Mouse (Mus musculus) spleen, postnatal 4 days (tissue): ENCODE data around the gene Rnf39.
A peak's percentile ranks its signal among the peaks of the same experiment; 100 is the strongest.

Experiments
- DNase-seq, 2 experiments: peaks; one replicate each; pipeline ENCODE4 v3.0.0; 2022; ENCODE audit warnings: low spot score in 2 of 2

The Rnf39 gene

DNA sequence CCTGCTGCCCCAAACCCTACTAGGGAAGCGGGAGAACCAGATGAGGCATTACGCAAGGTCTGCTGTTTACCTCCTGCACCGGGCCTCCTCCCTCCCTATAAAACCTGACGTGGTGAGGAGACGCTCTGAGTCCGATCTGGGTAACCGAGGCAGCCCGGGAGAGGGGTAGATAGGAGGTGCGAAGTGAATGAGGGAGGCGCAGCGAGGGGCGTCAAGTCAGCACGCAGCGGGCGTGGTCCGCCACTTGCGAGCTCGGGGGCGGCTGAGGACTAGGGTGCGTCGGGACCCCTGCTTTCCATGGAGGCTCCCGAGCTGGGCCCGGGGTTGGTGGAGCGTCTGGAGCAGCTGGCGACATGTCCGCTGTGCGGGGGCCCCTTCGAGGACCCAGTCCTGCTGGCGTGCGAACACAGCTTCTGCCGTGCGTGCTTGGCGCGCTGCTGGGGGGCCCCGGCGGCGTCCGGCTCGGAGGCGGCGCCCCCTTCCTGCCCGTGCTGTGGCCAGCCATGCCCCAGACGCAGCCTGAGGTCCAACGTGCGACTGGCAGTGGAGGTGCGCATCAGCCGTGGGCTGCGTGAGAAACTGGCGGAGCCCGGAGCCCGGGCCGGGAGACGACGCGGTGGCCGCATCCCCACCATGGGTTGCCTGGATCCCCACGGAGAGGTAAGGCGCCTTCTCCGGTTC lies at the start of gene Rnf39:
Gene Rnf39 (plus strand): TSS at position 128 of the 681 bp plus-strand sequence.
- DNase-seq, result no peak

DNA sequence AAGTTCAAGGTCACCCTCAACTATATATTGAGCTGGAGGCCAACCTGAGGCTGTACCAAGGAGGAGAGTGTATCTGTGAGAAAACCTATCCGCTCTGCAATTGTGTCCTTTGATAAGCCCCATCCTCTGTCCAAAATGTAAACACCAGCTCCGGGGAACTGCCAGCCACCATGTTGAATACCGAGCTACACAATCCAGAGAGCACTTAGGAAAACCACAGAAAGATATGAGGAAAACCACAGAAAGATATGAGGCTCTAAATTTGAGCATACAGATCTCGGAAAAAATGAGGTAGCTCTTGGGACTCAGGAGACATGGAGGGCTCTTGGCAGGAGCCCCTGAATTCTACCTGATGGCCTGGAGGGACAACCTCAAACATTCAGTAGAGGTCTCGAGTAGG lies 49.3 kb upstream of the Rnf39 start:
- DNase-seq, result no peak

DNA sequence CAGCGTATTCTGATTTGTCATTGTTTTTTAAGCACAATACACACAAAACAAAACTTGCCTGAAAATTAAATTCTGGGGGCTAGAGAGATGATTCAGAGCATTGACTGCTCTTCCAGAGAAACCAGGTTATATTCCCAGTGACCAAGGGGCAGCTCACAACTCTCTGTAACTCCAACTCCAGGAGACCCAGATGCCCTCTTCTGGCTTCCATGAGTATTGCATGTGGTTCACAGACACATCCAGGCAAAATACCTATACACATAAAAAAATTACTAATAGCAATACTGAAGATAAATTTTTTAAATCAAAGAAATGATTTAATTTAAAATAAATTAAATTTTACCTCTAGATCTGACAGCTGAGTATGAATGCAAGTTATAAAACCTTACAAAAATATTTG lies 46.1 kb upstream of the Rnf39 start:
- peak in 1 of 2 experiments; percentile 30 for DNase-seq

DNA sequence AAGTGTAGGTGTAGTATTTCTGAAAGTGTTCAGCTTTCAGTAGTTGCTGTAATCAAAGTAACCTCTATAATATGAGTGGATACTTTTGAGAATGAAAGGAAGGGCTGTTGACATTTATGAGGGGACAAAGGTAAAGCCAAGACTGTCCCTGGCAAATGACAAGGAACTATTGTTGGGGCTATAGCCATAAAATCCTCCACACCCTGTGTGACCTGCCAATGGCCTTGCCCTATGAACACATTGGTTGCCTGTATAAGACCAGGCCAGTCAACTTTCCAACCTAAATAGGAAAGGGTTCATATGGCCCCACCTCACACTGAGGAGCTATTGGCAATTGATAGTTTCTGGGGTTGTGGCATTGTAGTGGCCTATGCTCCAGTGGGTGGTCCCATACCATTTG lies 45.7 kb upstream of the Rnf39 start:
- no peak for DNase-seq

DNA sequence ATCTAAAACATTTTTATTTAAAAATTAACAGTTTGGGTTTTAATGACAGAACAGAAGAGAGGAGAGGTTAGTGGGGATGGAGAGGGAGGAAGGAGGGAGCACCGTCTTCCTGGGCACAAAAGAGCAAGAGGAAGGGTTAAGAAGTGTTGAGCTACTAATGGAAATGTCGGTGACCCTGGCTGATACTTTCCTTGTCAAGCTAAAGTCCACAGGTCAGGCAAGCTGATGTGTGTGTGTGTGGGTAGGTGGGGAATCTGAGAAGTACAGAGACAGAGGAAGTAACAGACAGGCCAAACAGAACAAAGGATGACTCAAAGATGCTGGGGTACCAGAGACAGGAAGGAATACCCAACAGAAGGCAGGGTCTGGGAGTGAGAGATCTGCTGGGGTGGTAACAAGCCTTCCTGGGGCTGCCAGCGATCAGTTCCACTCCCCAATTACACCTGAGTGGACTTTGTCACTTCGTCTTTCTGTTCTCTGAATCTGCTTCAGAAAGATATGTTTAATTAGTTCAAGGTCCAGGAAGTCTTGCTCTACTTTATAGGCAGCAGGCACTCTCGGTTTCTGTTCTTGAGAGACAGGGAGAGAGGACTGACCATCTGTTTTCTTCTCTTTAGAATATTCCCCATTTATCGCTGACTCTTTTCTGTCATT lies 45.0 kb upstream of the Rnf39 start, which contains the start of gene Trim31:
Gene Trim31 (plus strand): TSS at position 567 of the 654 bp plus-strand sequence.
- no peak for DNase-seq

DNA sequence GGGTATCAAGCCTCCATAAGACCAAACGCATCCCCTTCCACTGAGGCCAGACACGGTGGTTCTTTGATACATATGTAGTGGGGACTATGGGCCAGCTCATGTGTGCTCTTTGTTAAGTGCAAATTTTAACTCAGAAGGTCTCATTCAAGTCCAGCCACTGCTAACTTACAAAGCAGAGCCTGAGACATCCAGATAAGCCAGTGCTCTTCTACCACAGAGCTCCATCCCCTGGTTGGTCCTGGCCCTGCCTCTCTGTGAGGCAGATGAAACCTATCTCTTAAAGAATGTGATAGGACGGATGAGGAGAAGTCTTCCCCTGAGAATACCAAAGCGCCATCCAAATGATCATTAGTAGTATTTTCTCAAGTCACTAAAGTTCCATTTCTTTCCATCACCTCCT lies 43.3 kb upstream of the Rnf39 start:
- DNase-seq, result no peak

DNA sequence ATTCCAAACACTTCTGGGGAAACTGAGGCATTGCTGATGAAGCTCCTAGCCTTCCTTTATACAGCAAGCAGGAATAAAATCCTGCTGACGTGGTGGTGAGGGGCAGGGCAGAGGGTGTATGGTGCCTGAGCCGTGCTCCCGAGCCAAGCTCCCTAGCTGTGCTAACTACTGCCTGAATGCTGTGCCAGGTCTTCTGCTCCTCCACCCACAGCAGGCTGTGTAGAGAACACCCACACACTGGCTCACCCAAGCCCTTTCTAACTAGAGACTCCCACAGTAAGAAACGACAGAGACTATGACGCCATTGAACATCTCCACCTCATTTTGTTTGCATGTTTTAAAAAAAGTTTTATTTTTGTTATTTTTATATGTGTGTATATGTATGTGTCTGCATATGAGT lies 42.7 kb upstream of the Rnf39 start:
- DNase-seq, result no peak

DNA sequence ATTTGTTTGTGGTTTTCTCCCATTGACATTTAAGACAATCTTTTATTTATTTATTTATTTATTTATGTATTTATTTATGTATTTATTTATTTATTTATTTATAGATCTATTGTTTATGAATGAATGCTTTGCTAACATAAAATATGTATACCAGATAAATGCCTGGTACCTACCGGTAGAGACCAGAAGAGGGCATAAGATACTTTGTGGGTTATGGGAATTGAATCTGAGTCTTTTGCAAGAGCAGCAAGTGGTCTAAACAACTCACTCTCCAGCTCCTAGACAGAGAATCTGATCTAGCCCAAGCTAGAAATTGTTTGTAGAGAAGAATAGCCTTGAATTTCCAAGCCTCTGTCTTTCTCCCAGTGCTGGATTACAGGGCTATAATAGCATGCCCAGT lies 42.0 kb upstream of the Rnf39 start:
- no peak for DNase-seq

DNA sequence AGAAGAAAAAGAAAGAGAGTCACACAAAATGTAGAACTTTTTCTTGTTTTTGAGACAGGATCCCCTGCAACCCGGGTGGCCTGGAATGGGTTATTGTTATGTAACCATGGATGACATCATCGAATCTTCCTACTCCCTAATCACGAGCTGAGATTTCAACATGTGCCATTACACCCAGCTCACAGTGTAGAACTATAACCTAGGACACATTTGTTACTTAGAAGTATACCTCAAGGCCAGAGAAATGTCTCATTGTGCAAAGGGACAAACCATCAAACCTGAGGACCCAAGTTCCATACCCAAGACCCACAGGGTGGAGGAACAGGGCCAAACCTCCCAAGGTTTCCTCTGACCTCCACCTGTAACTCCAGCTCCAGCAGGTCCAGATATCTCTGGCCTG lies 39.1 kb upstream of the Rnf39 start:
- no peak for DNase-seq

DNA sequence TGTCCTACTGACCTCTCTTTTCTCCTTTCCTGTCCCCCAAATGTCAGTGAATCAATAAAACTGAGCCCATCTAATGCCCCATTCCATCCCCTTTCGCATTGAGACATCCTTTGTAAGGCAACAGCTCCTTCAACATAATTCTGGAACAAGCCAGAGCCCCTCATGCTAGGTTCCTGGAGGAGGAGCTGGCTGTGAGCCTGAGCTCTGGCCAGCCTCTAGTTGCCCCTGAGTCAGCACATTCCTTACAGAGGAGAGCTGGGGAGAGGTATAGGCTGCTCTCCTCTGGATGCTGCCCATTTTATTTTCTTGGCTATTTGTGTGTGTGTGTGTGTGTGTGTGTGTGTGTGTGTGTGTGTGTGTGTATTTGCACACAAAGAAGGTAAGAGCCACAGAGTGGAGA lies 34.5 kb upstream of the Rnf39 start:
- no peak for DNase-seq

DNA sequence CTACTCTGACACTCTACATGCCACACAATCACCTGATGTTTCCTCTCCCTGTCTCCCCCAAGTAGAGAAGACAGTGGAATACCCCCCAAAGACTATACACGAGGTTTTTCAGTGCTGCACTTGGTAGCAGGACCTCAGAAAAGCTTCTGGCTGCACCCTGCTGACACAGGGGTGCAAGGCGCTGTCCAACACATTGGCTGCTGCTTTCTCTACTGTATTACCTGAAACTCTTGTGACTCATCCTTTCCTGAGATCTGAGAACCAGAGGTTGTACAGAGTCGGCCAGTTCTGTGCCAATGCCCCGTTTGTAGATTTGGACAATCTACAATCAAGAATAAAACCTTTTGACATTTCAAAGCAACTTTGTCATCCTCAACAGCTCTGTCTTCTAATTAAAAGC lies 32.9 kb upstream of the Rnf39 start:
- DNase-seq, result no peak

DNA sequence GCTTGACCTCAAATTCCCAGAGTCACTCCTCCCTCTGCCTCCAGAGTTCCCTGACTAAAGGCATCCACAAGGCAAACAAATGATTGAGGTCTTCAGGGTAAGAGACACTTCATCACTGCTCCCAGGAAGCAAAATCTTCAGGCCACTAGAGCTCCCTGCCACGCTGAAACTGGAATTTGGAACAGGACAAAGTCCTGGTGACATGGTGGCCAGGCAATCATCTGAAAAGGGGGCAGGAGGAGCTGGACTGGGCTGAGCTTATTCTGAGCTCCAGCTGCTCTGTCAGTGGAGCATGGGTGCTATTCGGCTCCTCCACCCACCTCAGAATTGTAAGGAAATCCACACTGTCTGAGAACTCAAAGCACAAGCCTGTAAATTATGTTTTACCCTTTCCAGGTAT lies 30.7 kb upstream of the Rnf39 start:
- DNase-seq, result no peak

DNA sequence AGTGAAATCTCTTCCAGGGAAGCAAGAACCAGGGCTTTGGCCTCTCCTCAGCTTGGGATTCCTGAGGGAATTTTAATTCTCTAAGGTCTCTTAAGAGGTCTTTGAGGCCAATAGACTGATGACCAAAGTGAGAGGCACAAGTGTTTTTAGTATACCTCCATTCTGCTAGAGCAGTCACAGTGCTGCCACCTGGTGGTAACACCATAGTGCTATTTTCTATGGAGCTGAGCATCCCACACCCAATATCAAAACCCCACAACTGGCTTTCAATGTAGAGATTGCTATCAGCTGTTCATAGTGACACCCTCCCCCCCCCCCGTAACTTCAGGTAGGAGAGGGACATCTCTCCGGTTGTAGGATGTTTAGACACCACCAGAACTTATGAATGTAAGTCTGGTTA lies 28.6 kb upstream of the Rnf39 start:
- DNase-seq, result peak; percentile 68 to 88

DNA sequence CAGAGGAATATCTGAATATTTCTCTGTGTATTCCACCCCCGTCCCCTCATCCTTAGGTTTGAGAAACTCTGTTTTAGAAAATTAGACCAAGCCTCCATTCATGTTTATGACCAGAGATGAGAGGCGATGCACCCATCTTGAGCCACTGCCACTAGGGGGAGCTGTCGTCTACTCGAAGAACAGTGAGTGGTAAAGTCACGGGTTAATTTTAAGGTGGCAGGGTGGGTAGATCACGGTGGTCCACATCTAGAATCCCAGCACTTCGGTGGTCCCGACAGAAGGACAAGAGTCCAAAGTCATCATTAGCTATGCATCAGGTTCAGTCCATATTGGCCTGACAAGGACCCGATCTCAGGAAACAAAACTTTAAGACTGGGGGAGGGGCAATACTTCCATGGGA lies 27.6 kb upstream of the Rnf39 start:
- DNase-seq, result peak; percentile 51 to 87

DNA sequence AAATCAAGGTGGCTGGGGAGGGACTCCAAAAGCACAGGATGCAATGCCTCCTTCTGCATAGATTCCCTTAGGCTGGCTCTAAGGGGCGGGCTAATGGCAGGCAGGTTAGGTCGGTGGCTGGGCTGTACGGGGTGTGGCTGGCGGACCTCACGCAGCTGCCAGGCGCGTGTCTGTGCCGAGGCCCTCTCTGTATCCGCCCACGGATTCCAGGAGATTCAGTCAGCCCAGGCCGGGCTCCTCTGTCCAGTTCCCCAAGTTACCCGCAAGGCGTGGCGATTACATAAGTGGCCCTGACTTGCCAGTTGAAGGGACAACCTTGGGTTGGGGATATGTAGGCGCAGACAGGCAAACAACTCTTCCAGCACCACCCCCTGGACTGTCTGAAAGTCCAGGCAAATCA lies 22.5 kb upstream of the Rnf39 start:
- DNase-seq, result no peak

DNA sequence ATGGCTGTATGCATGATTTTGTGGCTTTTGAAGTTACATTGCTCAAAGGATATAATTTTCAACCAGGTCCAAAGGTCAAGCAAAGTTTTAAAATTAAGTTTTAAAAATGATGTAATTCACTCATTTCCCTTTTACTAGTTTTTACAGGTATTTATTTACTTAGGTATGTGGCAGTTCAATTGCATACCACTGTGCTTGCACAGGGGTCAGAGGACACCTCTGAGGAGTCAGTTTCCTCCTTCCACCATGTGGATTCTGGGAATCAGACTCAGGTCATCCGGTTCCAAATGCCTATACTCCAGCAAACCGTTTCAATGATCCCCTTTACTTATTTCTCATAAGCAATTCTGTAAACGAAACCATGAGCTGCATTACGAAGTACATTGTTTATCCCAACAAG lies 20.0 kb upstream of the Rnf39 start:
- DNase-seq, result no peak

DNA sequence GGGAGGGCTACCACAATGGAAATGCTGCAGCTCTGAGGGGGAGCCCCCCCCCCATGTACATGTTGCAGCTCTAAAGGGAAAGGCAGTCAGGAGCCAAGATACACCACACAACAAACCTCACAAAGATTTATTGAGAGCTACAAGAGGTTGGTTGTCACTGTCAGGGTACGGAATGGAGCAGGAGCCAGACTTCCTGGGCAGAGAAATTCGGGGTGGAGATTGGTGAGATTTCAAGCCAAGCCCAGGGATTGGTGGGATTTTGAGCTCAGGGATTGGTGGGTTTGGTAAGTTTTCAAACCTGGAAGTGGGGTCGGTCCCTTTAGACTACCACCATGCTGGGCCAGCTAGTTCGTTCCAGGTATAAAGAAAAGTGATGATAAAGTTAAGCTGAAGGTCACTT lies 19.2 kb upstream of the Rnf39 start:
- no peak for DNase-seq

DNA sequence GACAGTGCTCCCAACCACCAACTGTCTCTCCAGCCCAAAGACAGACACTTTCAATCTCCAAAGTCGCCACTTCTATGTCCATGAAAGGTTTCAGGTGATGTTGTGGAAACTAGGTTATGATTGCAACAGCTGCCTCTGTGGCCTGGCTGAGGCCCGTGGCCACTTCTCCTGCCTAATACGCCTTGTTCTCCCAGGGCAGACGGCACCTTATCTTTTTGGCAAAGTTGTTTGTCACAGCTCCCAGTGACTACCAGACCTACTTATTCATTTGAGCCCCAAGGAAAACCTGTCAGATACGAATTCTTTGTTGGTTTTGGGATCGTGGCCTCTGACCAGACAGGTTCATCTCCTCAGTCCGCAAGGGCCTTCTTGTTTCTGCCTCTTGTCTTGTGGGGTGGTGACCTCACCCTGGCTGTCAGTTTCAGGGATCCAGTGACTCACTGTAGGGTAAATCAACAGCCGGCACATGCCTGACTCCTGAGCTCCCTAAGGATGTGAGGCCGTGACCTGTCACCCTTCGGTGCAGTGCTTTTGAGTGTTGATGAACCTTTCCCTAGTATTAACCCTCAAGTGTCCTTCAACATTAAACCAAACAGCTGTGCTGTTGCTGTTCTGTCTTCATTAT lies 15.1 kb upstream of the Rnf39 start:
- DNase-seq, result no peak

DNA sequence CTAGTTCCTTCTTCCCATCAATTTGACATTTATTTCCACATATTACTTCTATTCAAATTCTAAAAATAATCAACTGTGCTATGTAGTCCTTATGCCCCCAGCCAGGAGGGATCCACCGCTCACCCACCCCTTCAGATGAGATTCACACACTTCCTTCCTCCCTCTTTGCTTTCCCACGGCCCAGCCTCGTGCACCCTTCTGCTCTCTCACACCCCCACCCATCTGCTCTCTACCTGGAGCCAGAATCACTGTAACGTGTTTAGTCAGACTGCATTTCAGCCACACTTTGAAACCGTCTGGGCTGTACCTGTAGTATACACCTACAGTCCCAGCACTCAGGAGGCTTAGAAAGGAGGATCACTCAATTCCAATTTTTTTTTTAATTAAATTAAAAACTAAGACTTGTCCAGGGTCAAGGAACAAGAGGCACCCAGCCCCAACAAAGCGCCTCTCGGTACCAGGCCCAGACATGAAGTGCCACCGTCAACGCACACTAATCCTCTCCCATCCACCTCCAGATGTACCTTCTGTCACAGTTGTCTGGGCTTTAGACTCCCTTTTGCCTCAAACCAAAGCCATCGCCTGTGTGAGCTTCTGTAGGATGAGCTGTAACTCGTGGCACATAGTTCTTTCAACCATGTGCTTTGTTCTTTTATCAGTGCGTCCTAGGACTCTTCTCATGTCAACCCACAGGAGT lies 13.3 kb upstream of the Rnf39 start:
- no peak for DNase-seq

DNA sequence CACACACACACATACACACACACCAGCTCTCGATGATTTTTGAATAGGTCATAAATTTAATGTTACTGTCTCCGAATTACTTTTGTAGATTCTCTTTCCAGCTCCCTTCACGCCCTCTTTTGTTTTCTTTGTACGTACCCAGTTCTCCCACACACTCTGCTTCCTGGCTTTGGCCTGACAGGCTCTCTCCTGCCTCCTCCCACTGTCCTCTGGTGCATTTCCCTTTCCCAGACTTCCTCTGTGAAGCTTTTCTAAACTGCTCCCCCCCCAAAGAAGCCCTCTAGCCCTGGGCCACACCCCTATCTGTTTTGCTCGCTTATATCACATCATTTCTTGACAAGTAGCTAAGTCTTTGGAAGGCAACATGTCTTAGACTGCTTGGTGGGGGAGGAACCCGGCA lies 12.5 kb upstream of the Rnf39 start:
- no peak for DNase-seq

DNA sequence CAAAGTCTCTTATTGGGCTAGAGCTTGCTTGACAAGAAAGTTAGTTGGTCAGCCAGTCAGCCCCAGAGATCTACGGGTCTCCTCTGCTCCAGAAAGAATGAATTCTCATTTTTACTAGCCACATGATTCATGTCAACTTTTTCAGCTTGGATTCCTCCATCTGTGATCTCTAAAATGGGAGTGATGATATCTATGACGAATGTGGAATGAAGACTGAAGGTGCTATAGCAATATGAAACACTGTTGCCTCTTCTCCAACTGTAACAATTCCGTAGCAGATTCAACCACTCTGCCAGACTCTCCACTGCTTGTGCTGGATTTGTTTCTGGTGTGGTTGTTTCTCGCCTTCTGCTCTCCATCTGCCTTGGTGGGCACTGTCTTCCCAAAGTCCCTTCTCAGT lies 11.6 kb upstream of the Rnf39 start:
- no peak for DNase-seq

DNA sequence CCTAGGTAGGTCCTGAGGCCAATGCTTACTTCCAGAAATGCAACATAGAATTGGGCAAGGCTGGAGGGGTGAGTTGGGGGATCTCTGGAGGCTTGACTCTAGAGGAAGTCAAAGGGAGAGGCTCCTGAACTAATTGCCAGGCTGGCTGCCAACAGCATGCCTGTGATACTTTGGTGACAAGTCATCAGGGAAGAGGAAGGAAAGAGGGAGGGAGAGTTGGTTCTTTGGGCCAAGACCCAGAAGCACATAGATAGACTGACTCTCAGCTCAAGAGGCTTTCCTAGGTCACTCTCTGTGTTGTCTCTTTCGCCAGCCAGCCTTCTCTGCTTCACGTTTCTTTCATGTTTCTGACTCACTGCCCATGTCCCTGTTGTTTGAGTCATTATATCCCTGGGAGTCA lies 10.9 kb upstream of the Rnf39 start:
- DNase-seq, result no peak

DNA sequence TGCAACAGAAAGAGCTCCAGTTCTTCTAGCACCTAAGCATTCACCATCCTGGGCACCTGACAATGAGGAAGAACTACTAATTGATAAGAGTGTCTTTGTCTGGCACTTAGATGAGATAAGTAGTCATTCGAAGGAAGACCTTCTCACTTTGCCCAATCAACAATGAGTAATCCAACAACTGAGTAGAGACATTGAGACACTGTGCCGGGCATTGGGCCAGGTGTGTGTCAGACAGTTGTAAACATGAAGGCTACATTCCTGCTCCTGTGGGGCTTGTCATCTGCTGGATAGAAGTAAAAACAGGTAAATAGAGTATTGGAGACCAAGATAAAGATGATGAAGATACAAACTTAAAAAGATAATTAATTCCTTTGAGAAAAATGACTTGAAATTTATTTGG lies 4.7 kb upstream of the Rnf39 start:
- no peak for DNase-seq
